Mouse (Mus musculus) cerebellum, postnatal 4 days (tissue): ENCODE data around the gene Eml6.
"Not testable (repeated sequence)": the region's sequence is repeated elsewhere in the genome, so short reads cannot be mapped to it uniquely, and the experiment has no call there.

ENCODE experiments used
- DNase-seq, 2 experiments: peaks; one replicate each; pipeline ENCODE4 v3.0.0; 2022; ENCODE audit warnings: low spot score in 2 of 2, mixed read lengths in 1 of 2

The Eml6 gene

DNA sequence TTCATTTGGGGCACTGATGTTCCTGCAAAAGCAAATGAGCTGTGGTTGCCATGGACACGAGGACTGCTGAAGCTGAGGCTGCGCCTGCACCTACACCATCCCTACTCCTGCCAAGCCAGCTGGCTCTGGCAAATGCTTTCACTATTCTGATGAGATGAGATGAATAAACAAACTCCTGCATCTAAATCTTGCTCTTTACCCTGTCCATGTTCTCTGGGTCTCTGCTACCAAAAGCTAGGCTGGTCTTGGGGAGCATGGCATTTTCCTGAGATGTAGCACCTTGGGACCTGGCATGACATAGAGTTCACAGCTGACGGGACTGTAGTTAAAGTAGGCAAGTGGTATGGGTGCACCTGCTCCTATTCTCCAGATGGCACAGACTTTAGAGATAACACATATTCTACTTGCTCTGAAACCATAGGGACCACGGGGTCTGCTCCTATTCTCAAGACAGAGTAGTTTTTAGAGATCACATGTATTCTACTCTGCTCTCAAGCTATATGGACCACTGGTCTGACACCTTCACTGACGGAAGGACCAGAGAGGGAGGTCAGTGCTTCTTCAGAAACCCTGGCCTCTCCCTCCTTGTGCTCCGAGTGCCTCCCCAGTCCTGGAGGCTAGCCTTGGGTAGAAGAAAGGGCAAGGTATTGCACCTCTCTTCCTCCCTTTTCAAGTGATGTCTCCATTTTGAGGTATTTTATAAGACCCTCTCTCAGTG is 236.8 kb downstream of the Eml6 start:
- DNase-seq = peak in 1 of 2 experiments; percentile 24

- DNase-seq = no peak
These were observed 237.3 kb downstream of the Eml6 start for GRCm38 (mm10) chr11:29788499-29788898.

DNA sequence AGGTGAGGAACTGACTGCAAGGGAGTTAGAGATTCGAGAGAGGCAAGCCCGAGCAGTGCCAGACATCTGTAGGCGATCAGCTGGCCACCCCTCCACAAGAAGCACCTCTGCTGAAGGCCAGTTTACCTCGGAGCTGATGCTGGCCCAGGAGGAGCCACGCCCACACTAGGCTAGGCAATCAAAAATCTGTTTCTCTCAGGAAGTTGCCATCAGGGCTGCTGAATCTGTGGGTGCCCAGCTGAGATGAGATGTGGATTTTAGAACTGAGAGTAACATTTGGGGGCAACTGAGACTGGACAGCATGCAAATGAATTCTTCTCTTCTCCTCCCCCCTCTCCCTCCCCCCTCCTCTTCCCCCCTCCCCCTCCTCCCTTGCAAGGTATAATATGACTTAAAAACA is 238.4 kb downstream of the Eml6 start:
- no peak for DNase-seq

DNA sequence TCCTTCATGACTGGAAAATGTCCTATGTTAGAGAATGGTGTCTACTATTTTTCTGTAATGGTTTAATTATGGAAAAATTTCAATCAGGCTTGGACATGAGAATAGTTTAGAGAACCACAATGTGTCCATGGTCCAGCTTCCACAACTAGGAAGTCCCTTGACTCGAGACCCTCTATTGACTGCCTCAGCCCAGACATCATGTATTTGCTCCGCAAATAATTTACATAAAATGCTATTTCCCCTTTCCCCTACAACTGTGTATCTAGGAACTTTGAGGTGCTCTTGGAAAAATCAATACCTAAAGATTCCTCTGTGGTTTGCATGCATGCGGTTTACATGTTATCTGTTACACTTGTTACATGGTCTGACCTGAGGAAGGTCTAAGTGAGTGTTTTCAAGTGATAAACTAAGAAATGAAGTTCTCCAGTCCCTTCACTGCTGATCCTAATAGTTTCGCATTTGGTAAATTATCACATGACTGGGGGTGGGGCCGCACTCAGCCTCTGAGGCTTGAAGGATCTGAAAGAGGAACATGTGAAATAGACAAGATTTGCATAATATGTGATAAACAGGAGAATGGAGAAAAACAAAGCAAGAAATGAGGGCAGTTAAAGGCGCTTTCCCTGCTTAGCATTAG is 239.1 kb downstream of the Eml6 start:
- DNase-seq = no peak

- DNase-seq = no peak
These were observed 246.3 kb downstream of the Eml6 start for GRCm38 (mm10) chr11:29779409-29780026.

DNA sequence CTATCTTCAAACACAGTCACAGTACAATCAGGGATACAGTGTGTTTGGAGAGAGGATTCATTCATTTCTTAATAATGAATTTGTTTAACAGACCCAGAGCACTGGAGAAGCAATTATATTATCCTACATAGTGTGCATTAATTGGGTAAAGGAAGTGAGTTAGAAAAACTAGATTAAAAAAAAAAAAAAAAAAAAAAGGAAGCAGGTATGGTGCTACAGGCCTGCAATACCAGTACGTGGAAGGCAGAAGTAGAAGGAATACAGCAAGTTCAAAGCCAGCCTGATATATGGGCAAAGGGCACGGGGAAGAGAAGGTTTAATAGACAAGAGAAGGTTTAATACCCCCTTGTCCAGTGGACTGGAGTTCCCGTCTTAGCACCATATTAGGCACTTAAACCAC is 246.9 kb downstream of the Eml6 start:
- DNase-seq = no peak

GRCm38 (mm10) chr11:29777964-29778363 is 247.9 kb downstream of the Eml6 start:
- DNase-seq = no peak

GRCm38 (mm10) chr11:29774760-29775159 is 251.1 kb downstream of the Eml6 start:
- DNase-seq = no peak

- peak in 1 of 2 experiments; percentile 18 for DNase-seq
These were observed 251.5 kb downstream of the Eml6 start for GRCm38 (mm10) chr11:29774296-29774695.

GRCm38 (mm10) chr11:29772279-29772678 is 253.6 kb downstream of the Eml6 start:
- DNase-seq = no peak

DNA sequence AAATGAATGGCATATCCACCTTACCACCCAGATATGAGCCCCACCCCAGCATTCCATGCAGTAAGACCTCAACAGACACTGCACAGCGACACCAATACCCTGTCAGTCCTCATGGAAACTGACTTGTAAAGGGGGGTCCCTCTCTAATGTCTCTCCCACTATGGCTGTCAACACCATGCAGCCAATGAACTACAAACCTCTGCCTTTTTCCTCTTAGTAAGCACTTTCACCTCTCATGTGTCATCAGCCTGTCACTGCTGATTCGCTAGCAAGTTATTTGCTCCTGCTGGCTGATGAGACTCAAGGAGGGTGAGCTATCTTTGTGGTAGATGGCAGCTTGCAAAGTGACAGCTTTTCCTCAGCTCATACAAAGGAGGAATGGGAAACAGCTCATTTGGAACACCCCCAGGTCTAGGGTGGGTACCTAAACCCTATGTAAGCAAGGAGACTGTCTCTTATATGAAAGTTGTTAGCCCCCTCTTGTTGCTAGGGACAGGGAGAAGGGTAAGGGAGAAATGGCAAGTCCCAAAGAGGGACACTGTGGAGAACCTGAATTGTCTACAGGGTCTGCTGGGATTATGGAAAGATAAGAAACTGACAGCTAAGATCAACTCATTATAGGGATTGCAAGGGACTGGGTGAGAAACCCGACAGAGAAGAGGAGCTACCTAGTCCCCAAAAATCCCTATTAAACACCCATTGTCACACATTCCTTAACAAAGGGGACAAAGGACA is 255.0 kb downstream of the Eml6 start:
- DNase-seq = no peak

DNA sequence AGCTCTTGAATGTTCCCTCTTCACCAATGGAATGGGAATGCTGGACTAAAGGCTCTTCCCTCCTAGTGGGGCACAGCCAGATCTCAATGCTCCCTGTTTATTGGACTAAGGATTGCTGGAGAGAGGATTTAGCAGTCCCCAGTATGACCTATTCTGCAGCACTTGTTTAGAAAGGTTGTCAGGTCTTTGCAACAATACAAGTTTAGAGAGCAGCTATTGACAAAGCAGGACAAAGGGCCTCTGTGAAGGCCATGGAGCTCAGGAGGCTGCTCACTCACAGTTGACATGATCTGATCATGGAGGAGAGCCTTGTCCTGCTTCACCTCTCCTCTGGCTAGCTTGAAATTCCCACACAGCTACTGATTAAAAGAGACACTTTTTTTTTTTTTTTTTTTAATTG is 257.3 kb downstream of the Eml6 start:
- DNase-seq = no peak

GRCm38 (mm10) chr11:29766313-29766982 is 259.4 kb downstream of the Eml6 start:
- no peak for DNase-seq

DNA sequence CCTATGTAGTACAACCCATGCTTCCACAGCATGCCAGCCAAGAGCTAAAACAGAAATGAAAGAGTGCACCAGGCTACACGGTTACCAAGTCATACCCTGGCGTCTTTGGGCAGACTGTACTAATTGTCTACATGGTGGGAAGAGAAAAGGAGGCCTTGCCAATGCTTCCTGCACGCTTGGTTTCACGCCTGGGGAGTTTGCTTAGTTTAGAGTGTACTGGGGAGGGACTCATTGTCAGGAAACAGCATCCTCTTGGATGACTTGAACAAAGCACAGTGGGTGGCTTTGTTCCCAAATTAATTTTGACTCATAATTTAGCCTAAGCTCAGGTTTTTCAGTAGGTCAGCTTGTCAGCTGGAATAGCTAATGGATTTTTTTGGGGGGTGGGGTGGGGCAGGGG is 260.8 kb downstream of the Eml6 start:
- DNase-seq = no peak

- DNase-seq = no peak
These were observed 263.1 kb downstream of the Eml6 start for GRCm38 (mm10) chr11:29762768-29763167.

DNA sequence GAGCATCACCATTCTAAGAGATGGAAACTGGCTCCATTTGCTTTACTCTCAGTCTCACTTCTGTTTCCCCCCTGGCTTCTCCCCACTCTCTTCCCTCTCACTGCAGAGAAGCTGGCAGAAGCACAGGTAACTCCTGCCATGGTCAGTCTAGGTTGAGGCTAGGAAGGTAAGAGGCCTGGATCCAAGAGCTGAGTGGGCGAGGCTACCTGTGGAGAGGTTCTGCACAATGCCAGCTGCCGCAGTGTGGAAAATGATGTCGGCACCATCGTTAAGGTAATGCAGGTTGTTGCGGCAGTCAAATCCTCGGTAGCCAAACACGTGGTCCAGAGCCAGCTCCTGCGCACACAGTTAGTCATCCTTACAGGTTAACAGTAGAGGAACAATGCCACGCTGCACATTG is 264.4 kb downstream of the Eml6 start:
- DNase-seq = no peak

DNA sequence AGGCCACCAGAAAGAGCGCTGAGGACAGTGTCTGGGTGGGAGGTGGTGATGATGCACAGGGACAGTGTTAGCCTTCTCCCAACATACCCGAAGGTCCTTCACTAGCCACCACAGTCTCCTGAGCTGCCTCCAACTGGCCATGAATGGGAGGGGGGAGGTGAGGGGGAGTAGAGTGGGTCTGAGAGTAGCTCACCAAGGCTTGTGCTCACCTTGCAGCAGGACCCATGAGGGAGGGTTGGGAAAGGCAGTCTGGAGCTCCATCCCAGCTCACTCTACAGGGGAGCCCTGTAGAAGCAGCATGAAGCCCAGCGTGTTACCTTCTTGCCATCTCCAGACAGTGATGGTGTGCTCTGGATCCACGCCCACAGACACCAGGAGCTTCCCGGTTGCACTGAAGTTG is 267.2 kb downstream of the Eml6 start:
- no peak for DNase-seq

- DNase-seq = not testable (repeated sequence)
These were observed 269.8 kb downstream of the Eml6 start for GRCm38 (mm10) chr11:29756007-29756406.

DNA sequence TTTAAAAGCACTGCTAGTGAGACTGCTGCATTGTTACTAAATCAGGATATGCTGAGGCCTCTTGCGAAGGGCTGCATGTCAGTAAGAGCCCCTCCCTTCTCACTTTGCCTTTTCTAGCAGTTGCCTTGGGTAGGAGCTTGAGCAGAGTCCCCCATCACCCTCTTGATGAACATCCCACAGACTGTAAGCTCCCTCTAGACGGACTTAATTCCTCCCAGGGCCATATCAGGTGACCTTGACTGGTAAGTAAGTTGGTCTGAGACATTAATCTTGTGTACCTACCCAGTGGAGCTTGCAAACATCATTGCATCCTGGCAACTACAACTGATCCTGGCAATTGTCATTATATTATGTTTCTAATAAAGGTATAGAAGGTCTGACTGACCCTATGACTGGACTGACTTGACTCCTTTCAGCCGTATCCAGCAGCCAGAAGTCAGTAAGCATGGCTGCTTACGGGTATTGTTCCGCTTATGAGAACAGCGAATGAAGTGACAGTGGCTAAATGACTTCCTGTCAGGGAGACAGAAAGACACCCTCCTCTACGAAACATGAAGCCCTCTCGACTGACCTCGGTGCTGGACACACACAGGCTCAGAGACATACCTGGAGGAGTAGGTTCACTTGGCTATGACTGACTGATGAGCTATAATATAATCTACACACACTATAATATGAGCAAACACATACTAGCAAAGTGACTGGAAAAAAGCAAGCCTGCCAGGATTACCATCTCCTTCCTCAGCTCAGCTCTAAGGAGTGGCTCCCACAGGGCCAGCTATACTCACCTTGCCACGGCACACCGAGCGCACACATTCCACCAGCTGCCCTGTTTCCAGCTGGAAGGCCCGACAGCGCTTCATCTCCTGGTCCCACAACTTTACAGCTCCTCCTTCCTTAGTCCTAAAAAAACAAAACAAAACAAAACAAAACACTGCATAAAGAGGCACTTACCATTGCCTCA is 273.9 kb downstream of the Eml6 start:
- DNase-seq = no peak

- DNase-seq = no peak
These were observed 274.8 kb downstream of the Eml6 start for GRCm38 (mm10) chr11:29751013-29751412.

DNA sequence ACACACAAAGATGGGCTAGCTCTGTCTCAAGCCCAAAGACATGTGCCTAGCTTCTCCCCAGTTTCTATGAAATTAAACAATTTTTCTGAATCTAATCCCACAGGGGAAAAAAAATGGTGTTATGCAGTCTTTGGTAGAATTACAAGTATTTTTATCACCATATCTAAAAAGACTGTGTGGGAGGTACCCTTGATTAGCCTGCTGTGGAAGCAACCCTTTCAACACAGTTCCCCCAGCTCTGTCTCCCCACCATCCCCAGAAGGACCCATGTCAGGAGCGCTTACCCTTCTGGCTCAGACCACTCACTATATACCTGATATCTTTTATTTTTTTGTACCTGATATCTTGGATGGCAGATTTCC is 276.4 kb downstream of the Eml6 start:
- no peak for DNase-seq
